In the genomic region with DNA sequence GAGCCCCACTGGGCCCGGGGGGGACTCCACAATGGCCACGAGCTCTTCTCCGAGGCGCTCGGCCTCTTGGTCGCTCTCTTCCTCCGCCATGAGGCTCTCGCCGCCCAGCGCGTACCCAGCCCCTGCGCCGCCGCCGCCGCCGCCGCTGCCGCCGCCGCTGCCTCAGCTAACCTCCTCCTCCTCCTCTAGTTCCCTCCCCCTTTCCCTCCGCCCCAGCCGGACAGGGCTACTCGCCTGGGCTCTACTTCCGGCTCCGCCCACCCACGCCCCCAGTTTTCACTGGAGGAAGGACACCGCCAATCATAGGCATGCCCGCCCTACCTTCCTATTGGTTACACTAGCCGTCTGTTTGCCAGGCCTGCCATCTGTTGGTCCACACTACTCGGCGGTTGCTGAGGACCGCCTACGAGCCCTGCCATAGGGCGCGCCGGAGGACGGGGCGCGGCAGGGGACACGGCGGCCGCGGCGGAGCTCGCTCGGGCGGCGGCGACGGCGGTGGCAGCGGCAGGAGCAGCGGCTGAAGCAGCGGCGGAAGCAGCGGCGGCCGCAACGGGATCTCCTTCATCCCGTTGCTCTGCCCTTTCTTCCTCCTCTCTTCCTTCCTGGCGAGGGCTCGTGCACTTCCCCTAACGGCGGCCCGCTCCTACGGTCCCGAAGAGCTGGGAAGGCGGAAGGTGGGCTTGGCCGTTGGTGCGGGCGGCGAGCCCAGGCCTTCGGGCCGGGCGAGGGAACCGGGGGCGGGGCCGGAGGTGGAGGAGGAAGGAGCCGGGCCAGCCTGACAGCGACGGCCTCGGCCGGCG, we compare ENCODE assay signal across 8 mouse cellular contexts. TPM values are rescaled to one million over a fixed set of nuclear protein-coding genes. Genes with fewer than 3 reads are reported as not detected.
A peak's percentile ranks its signal among the peaks of the same experiment; 100 is the strongest.
DNase-seq lines count a peak whose midpoint lies in the region; ATAC-seq lines count a peak whose summit lies in the region.

Zfp654 (minus strand) TSS at position 90 of the 800 bp plus-strand sequence.
Cggbp1 (plus strand) TSS at position 434 of the 800 bp plus-strand sequence.

- H3K27ac ChIP-seq in intestine, embryonic 14.5 days (ENCODE audit: low read depth) = peak within 1 kb of the TSS; percentile 96

- H3K4me2 ChIP-seq in intestine, embryonic 14.5 days (ENCODE audit: low read length) = peak within 1 kb of the TSS; percentile 94

- peaks cover 8% of the 10 kb centered on the region; the same call in 1 of the 2 replicates for H3K4me1 ChIP-seq in intestine, embryonic 14.5 days (replicated peaks; ENCODE audit: control insufficient read depth, insufficient read depth, low read length)

- peak; percentile 100 for ATAC-seq in intestine, embryonic 14.5 days (replicated peaks; ENCODE audit: low FRiP score, low TSS enrichment, low read depth)

- H3K4me3 ChIP-seq in intestine, embryonic 14.5 days (ENCODE audit: low read depth, low read length) = peak within 1 kb of the TSS; percentile 91

- DNase-seq in adrenal gland, adult 18-20 months (ENCODE audit: low spot score in 2 of 2) = peak; percentile 98 to 99
- peak; percentile 99 for DNase-seq in embryo, embryonic 11 days
- peak; percentile 100 for DNase-seq in gastrocnemius, postnatal 25 days
- DNase-seq in intestine, embryonic 14.5 days (ENCODE audit: low spot score) = peak; percentile 99
- DNase-seq in left cerebral cortex, postnatal 14 days (ENCODE audit: low spot score in 2 of 2) = peak; percentile 100
- peak; percentile 100 for DNase-seq in mesoderm, embryonic 11.5 days (ENCODE audit: low read depth, low spot score)
- DNase-seq in right cerebral cortex, postnatal 36 days (ENCODE audit: low spot score in 2 of 2) = peak; percentile 100
- DNase-seq in yolk sac, embryonic 10.5 days (ENCODE audit: low spot score) = peak; percentile 100

- no peaks in the 10 kb centered on the region for H3K9me3 ChIP-seq in intestine, embryonic 14.5 days (ENCODE audit: control insufficient read depth, low read length)

- WGBS in intestine, embryonic 14.5 days = under 1% methylated on average over 78 of the region's 85 CpGs

- intact Hi-C loops in left cerebral cortex, postnatal 14 days (cut with DNase I) = loop anchor here (5.0 kb wide), 1 partner anchor 64 kb away; no protein-coding TSS in a partner anchor

- H3K9ac ChIP-seq in intestine, embryonic 14.5 days (ENCODE audit: low read length) = peak within 1 kb of the TSS; percentile 88

- no peaks in the 10 kb centered on the region for H3K27me3 ChIP-seq in intestine, embryonic 14.5 days (replicated peaks; ENCODE audit: control insufficient read depth, insufficient read depth, low read length)

- peaks cover 29% of the 10 kb centered on the region for H3K36me3 ChIP-seq in intestine, embryonic 14.5 days (ENCODE audit: control insufficient read depth, insufficient read depth, low read length)

RNA-seq across cellular contexts. Expression of gene Zfp654, which starts in this region (rescaled TPM):
- total RNA-seq in adrenal gland, adult 18-20 months (2021) = 10 to 100 TPM; 20.6 to 23.3 TPM
- 1 to 10 TPM; 7.1 to 7.5 TPM for total RNA-seq in gastrocnemius, postnatal 25 days (2021)
- 7.5 and 7.9 TPM in 2 replicates for polyA plus RNA-seq in intestine, embryonic 14.5 days (2014; fragmentation: Nextera tagmentation; extraction: Ambion mirVana)
- 10 to 100 TPM; 13.5 to 13.8 TPM for total RNA-seq in left cerebral cortex, postnatal 14 days (2021)

RNA-seq across cellular contexts. Expression of gene Cggbp1, which starts in this region (rescaled TPM):
- 100 to 1,000 TPM; 125 to 140 TPM for total RNA-seq in adrenal gland, adult 18-20 months (2021)
- 10 to 100 TPM; 21.4 to 25.0 TPM for total RNA-seq in gastrocnemius, postnatal 25 days (2021)
- polyA plus RNA-seq in intestine, embryonic 14.5 days (2014; fragmentation: Nextera tagmentation; extraction: Ambion mirVana) = 76.6 and 84.6 TPM in 2 replicates
- total RNA-seq in left cerebral cortex, postnatal 14 days (2021) = 10 to 100 TPM; 55.4 to 58.3 TPM

Comparison
In these comparisons a context has a peak if more than half of its experiments do, and no peak if none do; other contexts are left out.
1. Peak in every context shown above with its lines: DNase-seq, ATAC-seq, H3K4me3 ChIP-seq and H3K27ac ChIP-seq.